Mouse (Mus musculus): ENCODE measurements around the gene Cpa4.

DNA sequence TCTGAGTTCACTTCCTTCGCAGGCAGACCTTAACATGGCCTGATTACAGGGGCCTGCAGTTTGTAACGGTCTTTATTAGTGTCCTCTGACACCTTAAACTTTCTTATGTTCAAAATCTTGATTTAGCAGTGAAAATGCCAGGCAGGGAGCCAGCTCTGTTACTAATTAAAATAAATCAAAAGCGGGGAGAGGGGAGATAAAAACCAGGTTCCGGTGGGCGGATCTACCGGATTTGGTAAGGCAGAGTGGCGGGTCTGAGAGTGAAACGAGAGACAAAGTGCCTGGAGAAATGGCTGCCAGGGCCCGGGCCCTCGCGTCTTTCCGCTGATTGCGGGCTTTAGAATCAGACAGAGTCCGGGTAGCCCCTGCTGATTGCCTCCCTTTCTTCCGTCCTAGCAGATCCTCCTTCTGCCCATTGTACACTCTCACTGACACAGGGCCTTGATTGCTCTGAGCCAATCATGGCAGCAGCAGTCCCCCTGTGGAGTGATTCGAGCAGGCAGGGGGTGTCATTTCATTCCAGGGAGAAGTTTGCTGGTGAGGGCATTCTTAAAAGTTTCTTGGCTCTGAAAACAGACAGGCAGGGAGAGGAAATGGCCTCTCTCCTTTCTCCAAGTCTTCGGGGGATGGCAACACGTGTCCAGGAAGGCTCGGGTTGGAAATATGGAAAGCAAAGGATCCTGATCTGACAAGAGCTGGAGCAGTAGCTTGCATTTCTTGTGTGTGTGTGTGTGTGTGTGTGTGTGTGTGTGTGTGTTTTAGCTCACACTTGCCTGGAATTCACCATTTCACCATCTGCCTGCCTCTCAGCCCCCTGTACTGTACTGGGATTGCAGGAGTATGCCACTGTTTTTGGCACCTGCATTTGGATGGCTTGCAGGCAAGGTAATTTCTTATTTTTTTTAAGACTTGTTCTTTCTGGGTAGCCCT, 41.3 kb upstream of the Cpa4 start:
- TF ChIP-seq CTCF (IDR thresholded peaks at IDR 0.05; ENCODE audit: insufficient read depth, low read depth, low read length) (no peak), POLR2A (IDR thresholded peaks at IDR 0.05; ENCODE audit: insufficient read depth, low read depth, low read length) (no peak)
